Mouse (Mus musculus) thymus, postnatal 25 days (tissue): ENCODE results near the gene Mrpl18.
"Not testable (repeated sequence)": the region's sequence is repeated elsewhere in the genome, so short reads cannot be mapped to it uniquely, and the experiment has no call there.

Experiments
- DNase-seq: peaks from one replicate; pipeline ENCODE4 v3.0.0; 2022

The Mrpl18 gene

GRCm38 (mm10) chr17:12915881-12916583 is at the start of gene Mrpl18:
Mrpl18 (minus strand) TSS chr17:12916345.
- peak; percentile 97 for DNase-seq

- no peak for DNase-seq
Observed at GRCm38 (mm10) chr17:12963476-12963875, 47.3 kb upstream of the Mrpl18 start.

- DNase-seq, result peak; percentile 97
Observed at GRCm38 (mm10) chr17:12960331-12960873, 44.3 kb upstream of the Mrpl18 start, which contains the start of gene Acat2. Acat2 (minus strand) TSS chr17:12960747.

- not testable (repeated sequence) for DNase-seq
Observed at GRCm38 (mm10) chr17:12959377-12959776, 43.2 kb upstream of the Mrpl18 start.

- DNase-seq, result no peak
Observed at GRCm38 (mm10) chr17:12956664-12957063, 40.5 kb upstream of the Mrpl18 start.

GRCm38 (mm10) chr17:12949669-12950068 is 33.5 kb upstream of the Mrpl18 start:
- no peak for DNase-seq

- no peak for DNase-seq
Observed at GRCm38 (mm10) chr17:12942459-12943162, 26.5 kb upstream of the Mrpl18 start.

GRCm38 (mm10) chr17:12941543-12942260 is 25.6 kb upstream of the Mrpl18 start:
- no peak for DNase-seq

- no peak for DNase-seq
Observed at GRCm38 (mm10) chr17:12940151-12940805, 24.1 kb upstream of the Mrpl18 start, which contains the start of gene Acat3. Acat3 (minus strand) TSS chr17:12940600.

- DNase-seq, result not testable (repeated sequence)
Observed at GRCm38 (mm10) chr17:12939377-12940148, 23.4 kb upstream of the Mrpl18 start.

- DNase-seq, result no peak
Observed at GRCm38 (mm10) chr17:12938077-12938476, 21.9 kb upstream of the Mrpl18 start.

- no peak for DNase-seq
Observed at GRCm38 (mm10) chr17:12937412-12937970, 21.3 kb upstream of the Mrpl18 start.

GRCm38 (mm10) chr17:12935719-12936118 is 19.6 kb upstream of the Mrpl18 start:
- DNase-seq, result no peak

GRCm38 (mm10) chr17:12931576-12931975 is 15.4 kb upstream of the Mrpl18 start:
- DNase-seq, result not testable (repeated sequence)

GRCm38 (mm10) chr17:12925703-12926180 is 9.6 kb upstream of the Mrpl18 start:
- DNase-seq, result no peak

- no peak for DNase-seq
Observed at GRCm38 (mm10) chr17:12925001-12925400, 8.9 kb upstream of the Mrpl18 start.

GRCm38 (mm10) chr17:12921073-12921472 is 4.9 kb upstream of the Mrpl18 start:
- no peak for DNase-seq

- no peak for DNase-seq
Observed at GRCm38 (mm10) chr17:12916588-12917380, 639 bp upstream of the Mrpl18 start.

- no peak for DNase-seq
Observed at GRCm38 (mm10) chr17:12915488-12915880, 661 bp downstream of the Mrpl18 start, which contains the start of gene Tcp1. Tcp1 (plus strand) TSS chr17:12915701.

GRCm38 (mm10) chr17:12910391-12910790 is 5.8 kb downstream of the Mrpl18 start:
- DNase-seq, result no peak
